Mouse (Mus musculus) myocyte (in vitro differentiated cells): ENCODE results near the gene Slc2a6. TPM values are rescaled to one million over a fixed set of nuclear protein-coding genes. Genes with fewer than 3 reads are reported as not detected.

Experiments
- H3K27me3 ChIP-seq: one replicate; pipeline ENCODE4 v1.6.1; 2011; ENCODE audit not compliant: control insufficient read depth, insufficient read depth, insufficient read length
- H3K36me3 ChIP-seq: one replicate; pipeline ENCODE4 v1.6.1; 2011; ENCODE audit not compliant: control insufficient read depth, insufficient read depth
- H3K4me2 ChIP-seq: one replicate; pipeline ENCODE4 v1.6.1; 2011; ENCODE audit warnings: low read depth, control low read depth
- H3K4me3 ChIP-seq: one replicate; pipeline ENCODE4 v1.5.1; 2011; ENCODE audit warnings: mild to moderate bottlenecking, control low read depth, moderate library complexity
- H3K79me2 ChIP-seq: one replicate; pipeline ENCODE4 v1.6.1; 2011; ENCODE audit not compliant: control insufficient read depth, insufficient read depth
- H3ac ChIP-seq: one replicate; pipeline ENCODE4 v1.6.1; 2011; ENCODE audit not compliant: control insufficient read depth, insufficient read length
- CEBPB ChIP-seq: IDR thresholded peaks from 2 replicates; pipeline ENCODE4 v1.6.1; 2011; ENCODE audit warnings: mild to moderate bottlenecking, moderate library complexity; ENCODE audit not compliant: poor library complexity, insufficient read depth, severe bottlenecking
- MAX ChIP-seq: IDR thresholded peaks from one replicate; pipeline ENCODE4 v1.6.1; 2011; ENCODE audit warnings: low read depth, mild to moderate bottlenecking, control low read depth
- MYOD1 ChIP-seq, 3 experiments: IDR thresholded peaks; one replicate each; pipeline ENCODE4 v1.6.1; 2011; ENCODE audit warnings: control low read depth in 2 of 3, low read depth in 2 of 3, mild to moderate bottlenecking in 2 of 3, moderate library complexity in 1 of 3; ENCODE audit not compliant: insufficient read length in 2 of 3, control insufficient read depth in 1 of 3
- MYOG ChIP-seq, 3 experiments: IDR thresholded peaks; one replicate each; pipeline ENCODE4 v1.6.1; 2011; ENCODE audit warnings: control low read depth in 2 of 3, low read depth in 2 of 3, mild to moderate bottlenecking in 2 of 3; ENCODE audit not compliant: insufficient read length in 2 of 3, control insufficient read depth in 1 of 3, insufficient read depth in 1 of 3
- POLR2A ChIP-seq: IDR thresholded peaks from one replicate; pipeline ENCODE4 v1.6.1; 2011; ENCODE audit warnings: low read depth, mild to moderate bottlenecking, control low read depth, moderate library complexity; ENCODE audit not compliant: insufficient read length
- POLR2AphosphoS2 ChIP-seq: IDR thresholded peaks from one replicate; pipeline ENCODE4 v1.6.1; 2011; ENCODE audit warnings: low read depth, control low read depth; ENCODE audit not compliant: insufficient read length
- REST ChIP-seq: IDR thresholded peaks from one replicate; pipeline ENCODE4 v1.6.1; 2011; ENCODE audit warnings: mild to moderate bottlenecking, control low read depth, moderate library complexity; ENCODE audit not compliant: insufficient read depth, insufficient read length
- SRF ChIP-seq: IDR thresholded peaks from one replicate; pipeline ENCODE4 v1.6.1; 2011; ENCODE audit warnings: low read depth; ENCODE audit not compliant: control insufficient read depth, insufficient read length
- TCF12 ChIP-seq: IDR thresholded peaks from one replicate; pipeline ENCODE4 v1.6.1; 2011; ENCODE audit warnings: mild to moderate bottlenecking, control low read depth; ENCODE audit not compliant: poor library complexity, insufficient read depth, severe bottlenecking
- TCF3 ChIP-seq: IDR thresholded peaks from one replicate; pipeline ENCODE4 v1.6.1; 2011; ENCODE audit warnings: low read depth, control low read depth; ENCODE audit not compliant: insufficient read length
- USF1 ChIP-seq: IDR thresholded peaks from one replicate; pipeline ENCODE4 v1.6.1; 2011; ENCODE audit warnings: low read depth, mild to moderate bottlenecking, control low read depth, moderate library complexity
- polyA plus RNA-seq: library from polyadenylated mRNA; unstranded; fragments of >200 nt; fragmentation: generic; extraction: Trizol; gene quantifications from one replicate; pipeline ENCODE4 v1.2.1, GENCODE M21; 2012; ENCODE audit warnings: missing spikeins

Gene Slc2a6
- polyA plus RNA-seq, 1 experiment: 102 TPM

DNA sequence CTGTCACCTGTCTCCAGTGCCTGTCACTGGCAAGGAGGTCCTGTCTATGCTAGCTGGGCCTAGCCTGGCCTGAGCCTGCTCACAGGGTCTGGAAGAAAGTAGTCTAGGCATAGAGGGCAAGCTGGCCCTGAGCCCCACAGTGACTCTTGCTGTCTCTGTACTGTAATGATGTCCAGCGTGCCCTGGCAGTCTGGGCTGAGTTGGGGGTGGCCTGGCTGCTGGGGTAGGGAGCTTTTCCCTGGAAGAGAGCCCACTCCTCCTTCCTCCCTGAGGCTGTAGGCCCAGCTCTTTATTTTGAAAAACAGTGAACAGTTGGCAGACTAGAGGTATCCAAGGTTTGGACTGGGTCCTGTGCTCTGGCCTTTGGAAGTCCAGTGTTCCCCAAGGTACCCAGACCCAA is 6.7 kb downstream of the Slc2a6 start:
- Histone ChIP-seq H3ac (no peak overlapping the region), H3K79me2 (no peaks in the 10 kb centered on the region), H3K4me3 (no peak overlapping the region), H3K36me3 (peaks cover under 1% of the 10 kb centered on the region), H3K27me3 (peaks cover 5% of the 10 kb centered on the region), H3K4me2 (no peak overlapping the region)
- TF ChIP-seq MYOG (IDR thresholded peaks at IDR 0.05; ENCODE audit: control insufficient read depth in 1 of 3, insufficient read depth in 1 of 3, insufficient read length in 2 of 3, low read depth in 2 of 3) (no peak), POLR2AphosphoS2 (peak; percentile 34), TCF12 (no peak), MYOD1 (IDR thresholded peaks at IDR 0.05; ENCODE audit: control insufficient read depth in 1 of 3, insufficient read length in 2 of 3, low read depth in 2 of 3) (no peak), POLR2A (no peak), MAX (no peak)

DNA sequence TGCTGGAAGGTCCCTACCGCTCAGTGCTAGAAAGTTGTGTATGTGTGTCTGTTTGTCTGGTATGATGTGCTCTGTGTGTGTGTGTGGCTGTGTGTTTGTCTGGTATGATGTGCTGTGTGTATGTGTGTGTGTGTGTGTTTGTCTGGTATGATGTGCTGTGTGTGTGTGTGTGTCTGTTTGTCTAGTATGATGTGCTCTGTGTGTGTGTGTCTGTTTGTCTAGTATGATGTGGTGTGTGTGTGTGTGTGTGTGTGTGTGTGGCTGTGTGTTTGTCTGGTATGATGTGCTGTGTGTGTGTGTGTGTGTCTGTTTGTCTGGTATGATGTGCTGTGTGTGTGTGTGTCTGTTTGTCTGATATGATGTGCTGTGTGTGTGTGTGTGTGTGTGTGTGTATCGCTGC is 8.3 kb downstream of the Slc2a6 start:
- Histone ChIP-seq H3K4me3 (no peak overlapping the region), H3K36me3 (peaks cover 7% of the 10 kb centered on the region), H3K27me3 (peaks cover 1% of the 10 kb centered on the region), H3ac (no peak overlapping the region), H3K79me2 (no peaks in the 10 kb centered on the region), H3K4me2 (no peak overlapping the region)
- TF ChIP-seq USF1 (no peak), MAX (no peak), POLR2AphosphoS2 (peak; percentile 73), TCF3 (no peak), POLR2A (peak; percentile 12)

DNA sequence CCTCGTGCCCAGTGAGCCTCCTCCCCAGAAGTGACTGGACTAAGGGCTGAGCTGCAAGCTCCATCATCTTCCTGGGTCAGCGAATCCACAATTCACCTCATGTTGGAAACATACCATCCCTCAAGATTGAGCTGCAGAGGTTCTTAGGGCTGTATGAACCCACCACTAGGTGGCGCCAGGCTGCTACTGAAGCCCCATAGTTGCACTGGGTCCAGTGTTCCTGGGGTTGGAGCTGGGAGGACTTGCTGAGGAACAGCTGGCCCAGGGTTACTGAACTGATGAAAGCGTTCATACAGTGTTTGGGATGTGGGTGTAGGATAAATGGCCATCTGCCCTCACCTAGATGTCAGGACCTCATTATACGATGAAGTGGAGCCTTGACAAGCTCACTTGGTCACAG is 10.0 kb downstream of the Slc2a6 start:
- no peak overlapping the region for H3K4me3 ChIP-seq
- H3K27me3 ChIP-seq: no peaks in the 10 kb centered on the region
- H3K79me2 ChIP-seq: no peaks in the 10 kb centered on the region
- H3ac ChIP-seq: no peak overlapping the region
- H3K4me2 ChIP-seq: no peak overlapping the region
- H3K36me3 ChIP-seq: peaks cover 7% of the 10 kb centered on the region
- TF ChIP-seq POLR2AphosphoS2 (peak; percentile 62), POLR2A (no peak), MAX (no peak), MYOG (IDR thresholded peaks at IDR 0.05; ENCODE audit: control insufficient read depth in 1 of 3, insufficient read depth in 1 of 3, insufficient read length in 2 of 3, low read depth in 2 of 3) (peak; percentile 33 to 82 (median 41)), CEBPB (no peak), MYOD1 (IDR thresholded peaks at IDR 0.05; ENCODE audit: control insufficient read depth in 1 of 3, insufficient read length in 2 of 3, low read depth in 2 of 3) (peak in 2 of 3 experiments; percentile 24 to 59)

DNA sequence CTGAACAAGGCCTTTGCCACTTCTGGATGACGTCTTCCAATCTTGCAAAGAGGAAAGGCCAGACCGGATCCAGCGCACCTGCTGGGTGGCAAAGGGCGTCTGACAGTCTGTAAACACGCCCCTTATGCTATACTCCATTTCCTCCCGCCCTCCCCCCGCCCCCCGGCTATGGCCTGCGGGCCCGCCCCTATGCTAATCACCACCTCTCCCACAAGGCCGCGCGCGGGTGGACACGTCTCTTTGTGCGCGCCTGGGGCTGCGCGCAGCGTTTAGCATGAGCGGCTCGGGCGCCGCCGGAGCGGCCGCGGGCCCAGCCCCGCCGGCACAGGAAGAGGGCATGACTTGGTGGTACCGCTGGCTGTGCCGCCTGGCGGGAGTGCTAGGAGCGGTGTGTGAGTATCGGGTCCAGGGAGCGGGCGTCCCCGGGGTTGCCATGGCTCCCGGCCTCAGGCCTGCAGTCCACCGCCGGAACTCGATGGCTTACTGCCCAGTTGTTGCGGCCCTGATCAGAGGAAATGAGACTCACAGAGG is 18.0 kb downstream of the Slc2a6 start, which contains the start of gene Cacfd1:
Gene Cacfd1, plus strand, starts transcription at position 213 of the 531 bp plus-strand sequence.
- TF ChIP-seq MAX (no peak), POLR2A (peak; percentile 84), MYOD1 (IDR thresholded peaks at IDR 0.05; ENCODE audit: control insufficient read depth in 1 of 3, insufficient read length in 2 of 3, low read depth in 2 of 3) (peak in 2 of 3 experiments; percentile 55 to 66), MYOG (IDR thresholded peaks at IDR 0.05; ENCODE audit: control insufficient read depth in 1 of 3, insufficient read depth in 1 of 3, insufficient read length in 2 of 3, low read depth in 2 of 3) (peak in 1 of 3 experiments; percentile 36), POLR2AphosphoS2 (peak; percentile 66)
- H3K27me3 ChIP-seq: peaks cover 19% of the 10 kb centered on the region
- no peaks in the 10 kb centered on the region for H3K36me3 ChIP-seq
- H3K4me3 ChIP-seq: peak within 1 kb of the TSS; percentile 70
- peak within 1 kb of the TSS; percentile 100 for H3K4me2 ChIP-seq
- H3K79me2 ChIP-seq: peaks cover 21% of the 10 kb centered on the region
- H3ac ChIP-seq: peak within 1 kb of the TSS; percentile 27

DNA sequence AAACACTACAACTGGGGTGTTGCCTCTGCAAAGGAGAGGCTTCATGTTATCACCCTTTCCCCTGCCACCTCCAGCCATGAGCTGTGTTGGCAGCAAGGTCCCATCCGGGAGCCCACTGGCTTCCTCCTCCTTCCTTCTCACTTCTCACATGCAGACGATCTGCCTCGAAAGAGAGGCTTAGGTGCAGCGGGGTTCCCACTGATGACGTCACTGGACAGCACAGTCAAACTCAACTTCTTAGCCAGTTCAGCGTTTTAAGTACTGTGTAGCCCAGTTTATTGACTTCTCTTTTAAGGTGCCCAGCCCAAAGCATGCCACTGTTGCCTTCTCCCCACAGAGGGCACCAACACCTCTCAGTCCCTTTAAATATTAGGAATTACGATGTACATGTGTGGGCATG is 20.1 kb downstream of the Slc2a6 start:
- peaks cover 27% of the 10 kb centered on the region for H3K27me3 ChIP-seq
- H3ac ChIP-seq: no peak overlapping the region
- no peaks in the 10 kb centered on the region for H3K36me3 ChIP-seq
- TF ChIP-seq MYOD1 (IDR thresholded peaks at IDR 0.05; ENCODE audit: control insufficient read depth in 1 of 3, insufficient read length in 2 of 3, low read depth in 2 of 3) (no peak), POLR2AphosphoS2 (no peak), TCF12 (no peak), CEBPB (no peak), POLR2A (no peak), REST (no peak), MYOG (IDR thresholded peaks at IDR 0.05; ENCODE audit: control insufficient read depth in 1 of 3, insufficient read depth in 1 of 3, insufficient read length in 2 of 3, low read depth in 2 of 3) (no peak), SRF (no peak), MAX (no peak)
- H3K79me2 ChIP-seq: peaks cover 21% of the 10 kb centered on the region
- H3K4me3 ChIP-seq: no peak overlapping the region
- no peak overlapping the region for H3K4me2 ChIP-seq
